Mouse (Mus musculus): ENCODE measurements around the gene Pds5a. TPM values are rescaled to one million over a fixed set of nuclear protein-coding genes. Genes with fewer than 3 reads are reported as not detected.
"Not testable (repeated sequence)": the region's sequence is repeated elsewhere in the genome, so short reads cannot be mapped to it uniquely, and the experiment has no call there.

Pds5a gene
- polyA plus RNA-seq (2015; fragmentation: Nextera tagmentation; extraction: Ambion mirVana) = 50.2 and 54.9 TPM in 2 replicates

- WGBS = under 1% methylated on average over 82 of the region's 140 CpGs
- peak within 1 kb of the TSS; percentile 58 for H3K4me2 ChIP-seq (replicated peaks)
- ATAC-seq = peak; percentile 94
- H3K9me3 ChIP-seq = no peaks in the 10 kb centered on the region
- H3K27me3 ChIP-seq (replicated peaks) = no peaks in the 10 kb centered on the region
- H3K27ac ChIP-seq = peak within 1 kb of the TSS; percentile 98
- H3K4me3 ChIP-seq (replicated peaks) = peak within 1 kb of the TSS; percentile 96
- H3K9ac ChIP-seq = peak within 1 kb of the TSS; percentile 99
- peaks cover 12% of the 10 kb centered on the region for H3K4me1 ChIP-seq (replicated peaks)
- H3K36me3 ChIP-seq = peaks cover 3% of the 10 kb centered on the region; the same call in 1 of the 2 replicates
These were observed at the start of gene Pds5a for GRCm38 (mm10) chr5:65697836-65698758. Pds5a (minus strand) TSS chr5:65698273.

GRCm38 (mm10) chr5:65746908-65747307, 48.8 kb upstream of the Pds5a start:
- no peak overlapping the region for H3K4me3 ChIP-seq (replicated peaks)
- 48% methylated on average over 5 of the region's 5 CpGs for WGBS
- H3K4me1 ChIP-seq (replicated peaks) = 0 out of 2 replicates have a peak, but pooled peaks cover 2% of the 10 kb centered on the region
- no peak overlapping the region for H3K27ac ChIP-seq
- no peaks in the 10 kb centered on the region for H3K27me3 ChIP-seq (replicated peaks)
- peak; percentile 54; the same call in 1 of the 2 replicates for ATAC-seq
- no peaks in the 10 kb centered on the region for H3K36me3 ChIP-seq
- no peaks in the 10 kb centered on the region for H3K9me3 ChIP-seq
- no peak overlapping the region for H3K9ac ChIP-seq
- H3K4me2 ChIP-seq (replicated peaks) = no peak overlapping the region

- 87% methylated on average over 3 of the region's 3 CpGs for WGBS
- ATAC-seq = no peak
- no peaks in the 10 kb centered on the region for H3K36me3 ChIP-seq
These were observed 41.3 kb upstream of the Pds5a start for GRCm38 (mm10) chr5:65739366-65739765.

GRCm38 (mm10) chr5:65735601-65736000, 37.5 kb upstream of the Pds5a start:
- H3K27me3 ChIP-seq (replicated peaks) = no peaks in the 10 kb centered on the region

More at GRCm38 (mm10) chr5:65739366-65739765, 41.3 kb upstream of the Pds5a start:
- Histone ChIP-seq H3K9me3 (no peaks in the 10 kb centered on the region), H3K27me3 (replicated peaks) (no peaks in the 10 kb centered on the region), H3K4me1 (replicated peaks) (no peaks in the 10 kb centered on the region), H3K4me3 (replicated peaks) (no peak overlapping the region), H3K27ac (no peak overlapping the region), H3K4me2 (replicated peaks) (no peak overlapping the region), H3K9ac (no peak overlapping the region)

GRCm38 (mm10) chr5:65731173-65732007, 33.3 kb upstream of the Pds5a start:
- H3K9me3 ChIP-seq = no peaks in the 10 kb centered on the region
- 61% methylated on average over 9 of the region's 9 CpGs for WGBS
- H3K27me3 ChIP-seq (replicated peaks) = no peaks in the 10 kb centered on the region
- no peaks in the 10 kb centered on the region for H3K36me3 ChIP-seq
- peak; percentile 69; the same call in 1 of the 2 replicates for ATAC-seq
- 0 out of 2 replicates have a peak overlapping the region, but pooled peaks have one; percentile 7 for H3K27ac ChIP-seq
- H3K4me3 ChIP-seq (replicated peaks) = no peak overlapping the region
- H3K4me1 ChIP-seq (replicated peaks) = no peaks in the 10 kb centered on the region
- H3K9ac ChIP-seq = no peak overlapping the region
- no peak overlapping the region for H3K4me2 ChIP-seq (replicated peaks)

More at GRCm38 (mm10) chr5:65735601-65736000, 37.5 kb upstream of the Pds5a start:
- H3K4me3 ChIP-seq (replicated peaks) = no peak overlapping the region
- ATAC-seq = no peak
- H3K9me3 ChIP-seq = no peaks in the 10 kb centered on the region
- no peak overlapping the region for H3K27ac ChIP-seq
- no peaks in the 10 kb centered on the region for H3K36me3 ChIP-seq
- no peak overlapping the region for H3K9ac ChIP-seq
- no peaks in the 10 kb centered on the region for H3K4me1 ChIP-seq (replicated peaks)
- no peak overlapping the region for H3K4me2 ChIP-seq (replicated peaks)
- 86% methylated on average over 2 of the region's 2 CpGs for WGBS

GRCm38 (mm10) chr5:65724311-65725054, 26.4 kb upstream of the Pds5a start:
- H3K27ac ChIP-seq = peak overlapping the region; percentile 94
- no peaks in the 10 kb centered on the region for H3K36me3 ChIP-seq
- peak overlapping the region; percentile 42 for H3K4me3 ChIP-seq (replicated peaks)
- no peaks in the 10 kb centered on the region for H3K9me3 ChIP-seq
- ATAC-seq = peak; percentile 89
- H3K4me1 ChIP-seq (replicated peaks) = 0 out of 2 replicates have a peak, but pooled peaks cover 3% of the 10 kb centered on the region
- WGBS = 3% methylated on average over 23 of the region's 23 CpGs
- H3K9ac ChIP-seq = peak overlapping the region; percentile 48
- peak overlapping the region; percentile 80 for H3K4me2 ChIP-seq (replicated peaks)
- H3K27me3 ChIP-seq (replicated peaks) = no peaks in the 10 kb centered on the region

- H3K36me3 ChIP-seq = no peaks in the 10 kb centered on the region
- no peak overlapping the region for H3K9ac ChIP-seq
- WGBS = 12% methylated on average over 3 of the region's 3 CpGs
- no peaks in the 10 kb centered on the region for H3K9me3 ChIP-seq
- no peak overlapping the region for H3K27ac ChIP-seq
- no peaks in the 10 kb centered on the region for H3K4me1 ChIP-seq (replicated peaks)
- H3K4me3 ChIP-seq (replicated peaks) = no peak overlapping the region
- ATAC-seq = peak; percentile 69; the same call in 1 of the 2 replicates
- H3K4me2 ChIP-seq (replicated peaks) = no peak overlapping the region
- H3K27me3 ChIP-seq (replicated peaks) = no peaks in the 10 kb centered on the region
These were observed 20.3 kb upstream of the Pds5a start for GRCm38 (mm10) chr5:65718368-65718767.

GRCm38 (mm10) chr5:65717903-65718211, 19.8 kb upstream of the Pds5a start:
- H3K9me3 ChIP-seq; H3K4me2 ChIP-seq (replicated peaks); H3K9ac ChIP-seq; H3K36me3 ChIP-seq; H3K4me3 ChIP-seq (replicated peaks); H3K4me1 ChIP-seq (replicated peaks); H3K27ac ChIP-seq; H3K27me3 ChIP-seq (replicated peaks); ATAC-seq: not testable (repeated sequence)
- WGBS = 93% methylated on average over 8 of the region's 8 CpGs

- H3K4me2 ChIP-seq (replicated peaks) = no peak overlapping the region
- no peak overlapping the region for H3K27ac ChIP-seq
- H3K27me3 ChIP-seq (replicated peaks) = no peaks in the 10 kb centered on the region
- H3K4me3 ChIP-seq (replicated peaks) = no peak overlapping the region
- no peaks in the 10 kb centered on the region for H3K4me1 ChIP-seq (replicated peaks)
- H3K9ac ChIP-seq = no peak overlapping the region
- H3K36me3 ChIP-seq = no peaks in the 10 kb centered on the region
- ATAC-seq = no peak
- no peaks in the 10 kb centered on the region for H3K9me3 ChIP-seq
- 82% methylated on average over 18 of the region's 18 CpGs for WGBS
These were observed 19.2 kb upstream of the Pds5a start for GRCm38 (mm10) chr5:65717063-65717902.

- ATAC-seq = no peak
- no peaks in the 10 kb centered on the region for H3K9me3 ChIP-seq
- H3K4me2 ChIP-seq (replicated peaks) = no peak overlapping the region
- no peaks in the 10 kb centered on the region for H3K27me3 ChIP-seq (replicated peaks)
- no peak overlapping the region for H3K4me3 ChIP-seq (replicated peaks)
- H3K4me1 ChIP-seq (replicated peaks) = no peaks in the 10 kb centered on the region
- no peaks in the 10 kb centered on the region for H3K36me3 ChIP-seq
- no peak overlapping the region for H3K9ac ChIP-seq
- H3K27ac ChIP-seq = no peak overlapping the region
- WGBS = 88% methylated on average over 6 of the region's 6 CpGs
These were observed 17.0 kb upstream of the Pds5a start for GRCm38 (mm10) chr5:65715084-65715483.

- no peak overlapping the region for H3K4me2 ChIP-seq (replicated peaks)
- WGBS = 74% methylated on average over 1 of the region's 1 CpGs
- no peaks in the 10 kb centered on the region for H3K27me3 ChIP-seq (replicated peaks)
- no peaks in the 10 kb centered on the region for H3K4me1 ChIP-seq (replicated peaks)
- peak; percentile 89 for ATAC-seq
- H3K36me3 ChIP-seq = no peaks in the 10 kb centered on the region
- no peaks in the 10 kb centered on the region for H3K9me3 ChIP-seq
- no peak overlapping the region for H3K4me3 ChIP-seq (replicated peaks)
- no peak overlapping the region for H3K9ac ChIP-seq
- H3K27ac ChIP-seq = no peak overlapping the region
These were observed 13.4 kb upstream of the Pds5a start for GRCm38 (mm10) chr5:65711463-65711862.
